In genomic region chr11:30160625-30161172, GRCm38 (mm10) we compare ENCODE assay signal across 8 mouse cellular contexts.
DNase-seq lines count a peak whose midpoint lies in the region; ATAC-seq and TF ChIP-seq lines count a peak whose summit lies in the region.

No protein-coding gene starts in this region.

- no peak for TF ChIP-seq EP300 in stomach, postnatal 0 days (optimal IDR thresholded peaks at IDR 0.05)

- 0 out of 2 replicates have a peak overlapping the region, but pooled peaks have one; percentile 49 for H3K27ac ChIP-seq in neural tube, embryonic 13.5 days (replicated peaks)
- no peak overlapping the region; the same call in 1 of the 2 replicates for H3K27ac ChIP-seq in neural tube, embryonic 15.5 days (replicated peaks)
- H3K27ac ChIP-seq in intestine, postnatal 0 days (ENCODE audit: low read depth, low read length) = peak overlapping the region; percentile 54
- peak overlapping the region; percentile 69 for H3K27ac ChIP-seq in stomach, postnatal 0 days (replicated peaks)

- no peak overlapping the region for H3K4me3 ChIP-seq in neural tube, embryonic 13.5 days
- H3K4me3 ChIP-seq in neural tube, embryonic 15.5 days (replicated peaks) = no peak overlapping the region
- no peak overlapping the region for H3K4me3 ChIP-seq in intestine, postnatal 0 days (ENCODE audit: low read depth, low read length)
- no peak overlapping the region for H3K4me3 ChIP-seq in stomach, postnatal 0 days (ENCODE audit: low read depth, low read length)

- DNase-seq in cerebellum, adult 11 months = peak; percentile 15
- no peak for DNase-seq in cerebellum, postnatal 36 days
- no peak for DNase-seq in stomach, postnatal 0 days (ENCODE audit: low spot score)
- no peak for DNase-seq in right cerebral cortex, postnatal 10 days (ENCODE audit: low spot score in 2 of 2)
- DNase-seq in layer of hippocampus, postnatal 36 days = no peak

- ATAC-seq in neural tube, embryonic 13.5 days (ENCODE audit: low read depth) = no peak
- ATAC-seq in neural tube, embryonic 15.5 days (ENCODE audit: low FRiP score) = no peak
- ATAC-seq in intestine, postnatal 0 days = no peak
- no peak for ATAC-seq in stomach, postnatal 0 days (ENCODE audit: low FRiP score, low TSS enrichment)

- H3K9me3 ChIP-seq in neural tube, embryonic 13.5 days = no peaks in the 10 kb centered on the region
- no peaks in the 10 kb centered on the region for H3K9me3 ChIP-seq in neural tube, embryonic 15.5 days (replicated peaks)
- H3K9me3 ChIP-seq in intestine, postnatal 0 days (ENCODE audit: control insufficient read depth) = no peaks in the 10 kb centered on the region
- no peaks in the 10 kb centered on the region for H3K9me3 ChIP-seq in stomach, postnatal 0 days (ENCODE audit: control insufficient read depth, low read length)

- no peak overlapping the region for H3K9ac ChIP-seq in neural tube, embryonic 13.5 days
- H3K9ac ChIP-seq in neural tube, embryonic 15.5 days (replicated peaks) = no peak overlapping the region
- no peak overlapping the region for H3K9ac ChIP-seq in intestine, postnatal 0 days (ENCODE audit: low read depth, low read length)
- no peak overlapping the region for H3K9ac ChIP-seq in stomach, postnatal 0 days (ENCODE audit: low read length)

- no peak overlapping the region for H3K4me2 ChIP-seq in neural tube, embryonic 13.5 days
- H3K4me2 ChIP-seq in neural tube, embryonic 15.5 days = no peak overlapping the region
- H3K4me2 ChIP-seq in intestine, postnatal 0 days (replicated peaks; ENCODE audit: low read depth) = no peak overlapping the region
- H3K4me2 ChIP-seq in stomach, postnatal 0 days (replicated peaks; ENCODE audit: low read depth) = no peak overlapping the region

- no peak for TF ChIP-seq CTCF in intestine, postnatal 0 days (IDR thresholded peaks at IDR 0.05; ENCODE audit: low read depth)
- TF ChIP-seq CTCF in stomach, postnatal 0 days (IDR thresholded peaks at IDR 0.05; ENCODE audit: low read depth) = no peak

- peaks cover 22% of the 10 kb centered on the region for H3K36me3 ChIP-seq in neural tube, embryonic 13.5 days
- peaks cover 11% of the 10 kb centered on the region; the same call in 1 of the 2 replicates for H3K36me3 ChIP-seq in neural tube, embryonic 15.5 days
- peaks cover 26% of the 10 kb centered on the region; the same call in 1 of the 2 replicates for H3K36me3 ChIP-seq in intestine, postnatal 0 days (ENCODE audit: control insufficient read depth, insufficient read depth)
- no peaks in the 10 kb centered on the region; the same call in 1 of the 2 replicates for H3K36me3 ChIP-seq in stomach, postnatal 0 days (ENCODE audit: control insufficient read depth, insufficient read depth, low read length)

- H3K27me3 ChIP-seq in neural tube, embryonic 13.5 days = no peaks in the 10 kb centered on the region
- no peaks in the 10 kb centered on the region for H3K27me3 ChIP-seq in neural tube, embryonic 15.5 days (replicated peaks)
- no peaks in the 10 kb centered on the region for H3K27me3 ChIP-seq in intestine, postnatal 0 days (replicated peaks; ENCODE audit: control insufficient read depth, insufficient read depth, low read length)
- H3K27me3 ChIP-seq in stomach, postnatal 0 days (ENCODE audit: control insufficient read depth, insufficient read depth, low read length) = no peaks in the 10 kb centered on the region

- 77% methylated on average over 4 of the region's 4 CpGs for WGBS in neural tube, embryonic 13.5 days
- WGBS in neural tube, embryonic 15.5 days = 79% methylated on average over 4 of the region's 4 CpGs
- WGBS in intestine, postnatal 0 days = 42% methylated on average over 4 of the region's 4 CpGs
- 53% methylated on average over 4 of the region's 4 CpGs for WGBS in stomach, postnatal 0 days

- H3K4me1 ChIP-seq in neural tube, embryonic 13.5 days (replicated peaks) = peaks cover 37% of the 10 kb centered on the region
- peaks cover 34% of the 10 kb centered on the region for H3K4me1 ChIP-seq in neural tube, embryonic 15.5 days
- H3K4me1 ChIP-seq in intestine, postnatal 0 days (replicated peaks; ENCODE audit: control insufficient read depth, insufficient read depth, low read length) = peaks cover 26% of the 10 kb centered on the region
- peaks cover 7% of the 10 kb centered on the region for H3K4me1 ChIP-seq in stomach, postnatal 0 days (replicated peaks; ENCODE audit: control insufficient read depth, insufficient read depth)
